Mouse (Mus musculus) brain, adult 2 months (tissue): Measurements from ENCODE around the gene Ctrb1.
A peak's percentile ranks its signal among the peaks of the same experiment; 100 is the strongest.

Experiments
- DNase-seq: peaks from one replicate; pipeline ENCODE4 v3.0.0; 2011; ENCODE audit warnings: low read depth, low spot score

Gene Ctrb1

DNA sequence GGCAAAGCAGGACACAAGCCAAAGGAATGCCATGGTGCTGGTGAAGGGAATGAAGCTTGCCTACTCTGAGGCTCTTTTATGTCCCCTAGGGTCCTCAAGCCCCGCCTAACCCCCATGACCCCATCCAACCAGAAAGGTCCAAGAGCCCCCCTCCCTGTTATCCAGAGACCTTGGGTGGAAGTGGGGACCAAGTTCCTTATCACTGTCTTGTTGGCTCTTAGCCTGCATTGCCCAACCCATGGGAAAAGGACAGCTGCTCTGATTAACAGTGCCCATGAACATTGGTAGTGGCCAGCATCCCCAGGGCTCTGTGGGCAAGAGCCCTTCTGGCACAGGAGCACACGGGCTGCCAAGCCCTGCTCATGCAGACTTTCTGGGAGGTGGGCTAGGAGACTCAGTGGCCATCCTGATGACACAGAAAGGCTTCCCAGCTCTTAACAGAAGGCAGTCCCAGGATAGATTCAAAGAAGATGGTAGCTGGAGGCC is at the start of gene Ctrb1:
Gene Ctrb1 (minus strand): TSS at position 51 of the 486 bp plus-strand sequence.
- DNase-seq, result no peak

DNA sequence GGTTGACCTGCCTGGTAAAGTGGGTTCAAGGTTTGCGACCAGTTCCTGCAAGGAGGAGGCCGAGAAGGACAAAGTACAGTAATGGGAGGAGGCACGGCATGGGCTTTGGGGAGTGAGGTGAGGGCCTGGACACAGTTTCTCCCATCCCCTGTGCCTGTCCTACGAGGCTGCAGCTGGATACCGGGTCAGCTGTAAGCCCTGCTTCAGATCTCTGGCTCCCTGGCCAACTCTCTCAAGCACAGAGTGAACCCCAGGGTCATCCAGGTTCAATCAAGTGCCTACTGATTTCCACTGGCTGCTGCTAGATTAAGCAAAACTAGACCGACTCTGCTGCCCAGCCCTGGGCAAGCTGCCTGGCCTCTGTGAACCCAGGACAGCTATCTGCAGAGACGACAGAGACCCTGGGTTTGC is 49.5 kb upstream of the Ctrb1 start:
- no peak for DNase-seq

GRCm38 (mm10) chr8:111739604-111740003 is 48.8 kb upstream of the Ctrb1 start:
- DNase-seq, result no peak

DNA sequence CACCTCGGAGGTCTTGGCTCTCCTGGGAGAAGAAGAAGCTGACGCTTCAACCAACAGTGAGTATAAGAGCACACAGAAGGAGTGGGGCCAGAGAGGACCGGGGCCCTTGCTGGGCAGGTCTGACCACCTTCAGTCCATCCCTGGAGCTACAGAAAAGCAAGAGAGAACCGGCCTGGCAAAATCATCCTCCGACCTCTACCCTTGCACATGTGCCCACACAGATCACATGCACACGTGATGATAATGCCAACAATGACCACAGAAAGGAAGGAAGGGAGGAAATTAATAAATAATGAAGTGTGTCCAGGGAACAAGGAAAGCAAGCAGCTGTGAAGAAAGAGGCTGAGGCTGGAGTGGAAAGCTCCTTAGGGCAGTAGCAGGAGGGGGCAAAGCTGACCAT is 48.1 kb upstream of the Ctrb1 start:
- DNase-seq, result no peak

GRCm38 (mm10) chr8:111736321-111736720 is 45.5 kb upstream of the Ctrb1 start:
- DNase-seq, result peak; percentile 88

DNA sequence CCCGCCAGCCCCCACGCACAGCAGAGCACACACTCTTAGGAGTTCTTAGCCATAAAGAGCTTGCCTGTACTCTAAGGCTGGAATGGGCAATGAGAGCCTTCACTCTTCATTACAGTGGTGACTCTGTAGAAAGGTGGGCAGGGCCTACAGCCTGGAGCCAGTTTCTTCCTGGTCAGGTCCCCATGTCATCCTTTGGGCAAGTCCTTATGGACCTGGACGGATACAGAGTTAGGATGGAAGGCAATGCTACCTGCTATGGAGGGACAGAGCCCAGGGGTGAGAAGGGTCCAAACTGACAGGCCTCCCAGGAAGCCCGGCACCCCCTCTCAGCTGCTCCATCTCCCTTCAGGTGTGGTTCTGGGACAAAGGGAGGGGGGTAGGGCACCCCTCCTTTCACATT is 45.0 kb upstream of the Ctrb1 start:
- no peak for DNase-seq

GRCm38 (mm10) chr8:111735335-111735761 is 44.5 kb upstream of the Ctrb1 start:
- DNase-seq, result no peak

GRCm38 (mm10) chr8:111734244-111734960 is 43.6 kb upstream of the Ctrb1 start:
- DNase-seq, result no peak

- no peak for DNase-seq
Observed at GRCm38 (mm10) chr8:111733581-111734243, 42.9 kb upstream of the Ctrb1 start.

GRCm38 (mm10) chr8:111732406-111733085 is 41.7 kb upstream of the Ctrb1 start:
- no peak for DNase-seq

- DNase-seq, result peak; percentile 97
Observed at GRCm38 (mm10) chr8:111732004-111732403, 41.2 kb upstream of the Ctrb1 start.

DNA sequence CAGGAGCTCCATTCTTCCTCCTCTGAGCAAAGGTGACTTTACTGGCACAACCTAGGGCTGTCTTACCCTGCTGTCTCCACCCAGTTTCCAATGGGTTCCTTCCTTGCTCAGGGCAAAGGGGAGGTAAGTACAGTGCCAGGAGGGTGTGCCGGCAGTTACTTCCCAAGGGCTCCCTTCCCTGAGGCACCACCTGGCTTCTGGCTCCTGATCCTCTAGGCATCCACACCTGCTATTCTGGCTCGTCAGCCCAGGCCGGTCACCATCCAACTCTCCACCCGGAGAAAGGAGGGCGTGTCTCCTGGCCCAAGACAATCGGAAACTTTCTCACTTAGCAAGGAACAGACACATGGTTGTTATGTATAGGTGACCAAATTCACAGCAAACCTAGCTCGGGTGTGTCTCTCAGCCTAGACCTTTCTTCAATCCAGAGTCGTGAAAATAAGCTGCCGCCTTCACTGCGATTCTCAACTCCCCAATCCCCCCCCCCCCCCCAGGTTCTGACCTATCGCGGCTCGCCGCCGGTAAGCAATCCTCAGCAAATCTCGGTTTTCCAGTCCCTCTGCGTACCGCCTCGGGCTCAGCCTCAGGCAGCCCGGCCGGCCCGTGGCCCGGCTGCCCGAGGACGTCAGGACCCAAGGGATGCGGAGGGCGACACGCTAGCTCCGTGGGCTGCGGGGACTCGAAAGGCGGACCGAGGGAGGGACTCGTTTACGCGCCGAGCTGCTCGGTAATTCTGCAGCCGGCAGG is 40.6 kb upstream of the Ctrb1 start:
- DNase-seq, result peak; percentile 66

DNA sequence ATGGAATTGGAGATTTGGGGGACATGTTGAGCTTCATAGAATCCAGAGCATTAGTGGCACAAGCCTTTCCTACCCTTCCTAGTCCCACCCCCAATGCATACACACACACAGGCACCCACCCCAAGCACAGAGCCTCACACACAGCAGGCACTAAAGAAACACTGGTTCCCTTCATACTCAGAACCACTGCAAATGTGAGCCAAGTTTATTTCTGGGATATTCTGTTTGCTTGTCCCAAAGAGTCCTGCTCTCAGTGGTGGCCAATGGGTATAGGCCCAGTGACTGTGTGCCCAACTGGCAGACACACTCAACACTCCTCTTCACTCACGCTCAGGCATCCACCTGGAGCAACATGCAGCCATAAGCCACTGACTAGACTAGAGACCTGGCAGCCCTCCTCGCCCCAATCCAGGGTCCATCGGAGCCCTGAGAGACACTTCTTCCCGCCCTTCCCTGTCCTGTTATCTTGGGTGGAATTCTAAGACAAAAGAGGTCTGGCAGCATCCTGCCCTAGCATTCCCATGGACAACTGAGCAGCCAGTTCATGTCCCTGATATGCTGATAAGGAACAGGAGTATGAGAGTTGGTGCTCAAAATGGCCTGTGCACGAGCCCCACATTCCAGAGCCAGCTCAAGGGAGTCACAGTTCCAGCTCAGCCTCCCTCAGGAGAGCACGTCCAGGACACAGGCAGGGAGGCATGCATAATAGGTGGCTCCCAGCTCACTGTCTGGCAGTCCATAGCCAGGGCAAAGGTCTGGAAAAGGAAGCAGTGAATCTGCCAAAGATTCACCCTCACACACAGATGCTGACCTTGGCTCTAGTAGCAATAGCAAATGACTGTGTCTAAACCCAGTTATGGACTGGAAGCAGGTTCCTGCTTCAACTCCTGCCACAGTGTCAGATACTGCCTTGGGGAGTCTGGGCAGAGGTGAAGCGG is 38.7 kb upstream of the Ctrb1 start:
- peak; percentile 71 for DNase-seq

DNA sequence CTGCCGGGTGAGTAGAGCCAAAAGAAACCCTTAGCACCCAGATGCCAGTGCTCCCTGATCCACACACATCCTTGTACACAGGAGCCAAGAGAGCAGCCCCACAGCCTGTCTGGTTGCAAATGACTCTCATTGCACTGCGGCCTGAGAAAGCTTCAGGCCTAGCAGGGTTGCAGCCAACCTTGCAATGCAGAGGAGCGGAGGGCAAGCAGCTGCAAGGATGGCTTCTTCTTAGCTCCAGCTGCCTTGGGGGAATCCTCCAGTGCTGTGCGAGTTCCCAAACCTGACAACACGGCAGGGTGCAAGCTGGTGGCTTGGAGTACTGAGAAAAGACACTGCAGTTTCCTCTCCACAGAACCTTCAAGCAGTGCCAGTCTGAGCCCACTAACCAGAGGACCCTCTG is 37.7 kb upstream of the Ctrb1 start:
- DNase-seq, result no peak

- DNase-seq, result no peak
Observed at GRCm38 (mm10) chr8:111727553-111727952, 36.7 kb upstream of the Ctrb1 start.

DNA sequence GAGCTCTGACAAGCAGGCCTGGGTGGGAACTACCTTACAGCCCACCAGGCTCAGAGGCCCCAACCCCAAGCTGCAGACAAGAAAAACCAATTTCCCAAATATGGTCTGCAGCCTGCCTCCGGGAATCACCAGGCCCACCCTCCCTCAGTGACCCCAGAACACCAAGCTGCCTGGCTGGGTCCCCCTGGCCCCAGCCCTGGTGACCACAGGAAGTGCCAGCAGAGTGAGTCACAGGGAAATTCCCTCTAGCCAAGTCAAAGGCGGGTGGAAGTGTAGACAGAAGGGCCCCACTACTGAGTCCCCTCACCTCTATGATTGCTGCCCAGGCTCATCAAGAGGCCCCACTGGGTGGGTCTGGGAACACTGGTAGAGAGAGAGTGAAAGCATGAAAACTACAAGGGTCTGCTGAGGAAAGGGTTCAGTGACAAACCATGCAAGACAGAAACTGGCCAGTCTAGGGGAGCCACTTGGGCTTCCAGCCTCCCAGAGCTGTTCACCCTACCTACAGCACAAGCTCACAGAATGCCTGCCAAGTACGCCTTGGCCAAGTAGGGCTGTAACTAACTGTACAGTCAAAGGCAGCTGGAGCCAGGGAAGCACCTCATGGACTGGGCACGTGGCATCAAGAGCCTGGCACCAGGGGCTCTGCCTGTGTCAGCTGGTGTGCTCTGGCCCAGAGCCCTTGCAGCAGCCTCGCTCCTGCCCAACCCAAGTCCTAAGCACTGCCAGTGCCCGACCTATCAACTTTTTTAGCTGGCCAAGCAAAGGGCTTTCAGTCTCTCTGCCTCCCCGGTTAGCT is 35.5 kb upstream of the Ctrb1 start:
- peak; percentile 96 for DNase-seq

DNA sequence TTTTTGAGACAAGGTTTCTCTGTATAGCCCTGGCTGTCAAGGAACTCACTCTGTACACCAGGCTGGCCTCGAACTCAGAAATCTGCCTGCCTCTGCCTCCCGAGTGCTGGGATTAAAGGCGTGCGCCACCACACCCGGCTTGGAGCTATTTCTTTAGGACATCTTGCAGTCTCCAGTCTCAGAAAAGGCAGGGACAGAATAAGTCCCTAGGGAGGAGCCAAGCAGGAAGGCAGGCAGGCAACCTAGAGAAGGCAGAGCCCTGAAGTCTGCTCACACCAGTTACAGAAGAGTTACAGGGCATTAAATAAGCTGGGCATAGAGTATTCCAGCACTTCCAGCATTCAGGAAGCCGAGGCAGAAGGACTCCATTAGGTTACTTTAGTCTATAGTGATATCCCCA is 34.5 kb upstream of the Ctrb1 start:
- no peak for DNase-seq

- DNase-seq, result no peak
Observed at GRCm38 (mm10) chr8:111720115-111720544, 29.3 kb upstream of the Ctrb1 start.

DNA sequence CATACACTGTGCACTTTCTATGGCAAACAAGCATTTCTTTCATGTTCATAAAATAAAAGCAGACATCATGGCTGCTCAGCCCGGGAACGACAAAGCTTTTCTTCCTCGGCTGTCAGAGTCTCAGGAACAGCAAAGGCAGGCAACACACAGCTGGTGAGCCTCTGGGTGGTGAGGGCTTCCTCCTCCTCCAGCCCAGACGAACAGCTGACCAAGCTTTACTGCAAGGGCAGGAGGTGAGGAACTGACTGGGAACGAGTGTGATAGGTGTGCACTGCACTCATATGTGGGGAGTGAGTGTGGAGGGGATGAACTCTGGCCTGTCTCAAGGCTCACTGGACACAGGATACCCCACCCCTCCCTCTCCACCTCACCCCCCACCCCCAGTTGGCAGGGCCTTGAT is 28.1 kb upstream of the Ctrb1 start:
- DNase-seq, result no peak

DNA sequence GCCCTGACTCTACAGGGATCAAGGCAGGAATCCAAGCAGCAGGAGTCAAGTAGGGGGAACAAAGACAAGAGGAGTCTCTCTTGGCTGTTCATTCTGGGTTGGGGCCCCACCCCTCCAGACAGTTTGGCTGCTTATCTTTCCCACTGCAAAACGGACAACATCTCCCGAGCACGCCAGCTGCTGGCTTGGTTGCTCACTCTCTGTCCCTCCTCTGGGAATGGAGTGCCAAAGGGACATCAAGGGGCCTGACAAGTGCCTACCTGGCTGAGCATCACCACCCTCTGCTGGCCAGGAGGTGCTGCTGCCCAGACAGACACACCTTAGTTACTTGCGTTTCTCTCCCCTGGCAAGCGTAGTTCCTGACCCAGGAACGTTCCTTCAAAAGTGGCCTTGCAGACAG is 27.1 kb upstream of the Ctrb1 start:
- peak; percentile 66 for DNase-seq
